Mouse (Mus musculus) erythroid progenitor cell, adult 5-6 weeks (primary cell): Measurements from ENCODE around the gene Eva1a. TPM values are rescaled to one million over a fixed set of nuclear protein-coding genes. Genes with fewer than 3 reads are reported as not detected.

Source experiments
- ATAC-seq: replicated peaks from 2 replicates; pipeline ENCODE4 v1.8.0; 2016; ENCODE audit warnings: moderate number of reproducible peaks, mild to moderate bottlenecking, moderate TSS enrichment, inconsistent platforms; ENCODE audit not compliant: poor library complexity, low FRiP score, severe bottlenecking
- total RNA-seq, 2 experiments: library from RNA; stranded (forward) in 1 of 2; stranded (reverse) in 1 of 2; fragments of 150-400 nt in 1 of 2; fragments of 186-747, 209-891 nt in 1 of 2; gene quantifications; 2 replicates each; pipeline versions ENCODE4 v1.2.3 to v1.2.4; 2015 to 2017; ENCODE audit warnings: low replicate concordance in 2 of 2

Eva1a gene
- total RNA-seq, 2 experiments from 2014 or later = not detected

GRCm38 (mm10) chr6:82059896-82060295, 19.1 kb downstream of the Eva1a start:
- no peak for ATAC-seq

DNA sequence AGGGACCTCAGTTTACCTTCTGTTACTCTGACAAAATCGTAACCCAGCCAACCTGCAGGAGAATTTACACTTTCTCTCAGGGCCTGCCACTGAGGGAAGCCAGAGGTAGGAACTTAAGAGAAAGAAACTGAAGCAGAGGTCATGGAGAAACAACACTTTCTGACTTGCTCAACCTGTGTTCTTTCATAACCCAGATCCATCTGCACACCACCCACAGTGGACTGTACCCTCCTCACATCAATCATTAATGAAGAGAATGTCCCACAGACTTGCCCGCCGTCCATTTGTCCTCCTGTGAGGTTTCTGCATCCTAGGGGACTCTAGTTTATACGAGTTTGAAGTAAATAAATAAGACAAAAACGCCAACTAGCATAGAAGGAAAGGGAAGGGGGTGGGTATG, 24.4 kb downstream of the Eva1a start:
- no peak for ATAC-seq

DNA sequence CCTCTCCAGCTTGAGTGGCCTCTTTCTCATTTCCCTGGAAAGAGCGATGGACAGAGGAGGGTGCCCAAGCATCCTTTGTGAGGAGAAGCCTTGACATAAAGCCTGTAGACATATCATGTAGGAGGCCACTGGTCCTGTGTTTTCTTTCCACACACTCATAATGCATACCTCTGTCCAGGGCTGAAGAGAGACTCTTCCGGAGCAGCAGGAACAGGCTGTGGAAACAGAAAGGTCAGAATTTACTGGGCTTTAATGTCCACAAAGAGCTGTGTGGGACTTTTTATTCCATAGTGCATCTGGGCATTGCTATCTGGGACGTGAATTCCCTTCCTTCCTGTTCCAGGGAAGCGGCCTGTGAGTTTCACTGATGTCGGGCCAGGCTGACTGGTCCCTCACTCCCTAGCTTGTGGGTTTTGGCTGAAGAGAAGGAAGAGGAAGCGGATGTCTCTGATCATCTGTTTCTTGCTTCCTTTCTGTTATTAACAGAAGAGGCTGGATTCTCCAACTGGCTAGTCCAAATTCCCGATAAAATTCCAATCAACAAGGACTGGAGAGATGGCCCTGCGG, 25.8 kb downstream of the Eva1a start:
- ATAC-seq = no peak

GRCm38 (mm10) chr6:82070459-82070858, 29.6 kb downstream of the Eva1a start:
- ATAC-seq = no peak

- no peak for ATAC-seq
Observed at GRCm38 (mm10) chr6:82073011-82073410, 32.2 kb downstream of the Eva1a start.

DNA sequence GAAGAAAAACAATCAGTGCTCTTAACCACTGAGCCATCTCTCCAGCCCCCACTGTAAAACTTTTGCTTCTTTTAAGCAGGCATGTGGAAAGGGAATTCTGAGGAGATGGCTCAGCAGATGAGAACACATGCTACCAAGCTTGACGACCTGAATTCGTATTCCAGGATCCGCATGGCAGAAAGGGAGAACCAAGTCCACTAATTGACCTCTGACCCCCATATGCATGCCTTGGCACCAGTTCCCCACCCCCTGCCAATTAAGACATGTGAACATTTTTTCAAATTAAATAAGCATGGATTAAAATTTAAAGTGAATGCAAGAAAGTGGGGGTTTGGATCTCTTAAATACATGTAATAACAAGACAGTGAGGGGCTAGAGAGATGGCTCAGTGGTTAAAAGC, 32.7 kb downstream of the Eva1a start:
- no peak for ATAC-seq

DNA sequence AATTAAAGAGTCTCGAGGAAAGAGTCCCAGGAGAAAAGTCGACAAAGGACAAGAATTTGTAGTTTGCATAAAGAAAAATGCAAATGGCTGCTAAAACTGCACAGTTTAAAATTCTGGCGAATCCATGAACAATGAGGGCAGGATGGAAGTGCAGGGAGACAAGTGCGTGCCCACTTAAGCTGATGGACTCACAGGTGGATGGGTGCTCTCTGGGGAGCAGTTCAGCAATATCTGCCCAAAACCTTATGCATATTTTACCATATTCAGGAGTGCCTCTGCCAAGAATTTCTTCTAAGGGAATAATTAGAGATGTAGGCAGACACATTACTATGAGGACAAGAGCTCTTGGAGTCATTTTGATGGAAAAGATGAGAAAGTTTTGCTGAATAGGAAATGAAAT, 35.5 kb downstream of the Eva1a start:
- no peak for ATAC-seq

GRCm38 (mm10) chr6:82078875-82079274, 38.0 kb downstream of the Eva1a start:
- ATAC-seq = no peak

GRCm38 (mm10) chr6:82083655-82084054, 42.8 kb downstream of the Eva1a start:
- ATAC-seq = no peak

GRCm38 (mm10) chr6:82084235-82084634, 43.4 kb downstream of the Eva1a start:
- no peak for ATAC-seq

GRCm38 (mm10) chr6:82085313-82085908, 44.6 kb downstream of the Eva1a start:
- ATAC-seq = no peak

GRCm38 (mm10) chr6:82088133-82088532, 47.3 kb downstream of the Eva1a start:
- no peak for ATAC-seq

DNA sequence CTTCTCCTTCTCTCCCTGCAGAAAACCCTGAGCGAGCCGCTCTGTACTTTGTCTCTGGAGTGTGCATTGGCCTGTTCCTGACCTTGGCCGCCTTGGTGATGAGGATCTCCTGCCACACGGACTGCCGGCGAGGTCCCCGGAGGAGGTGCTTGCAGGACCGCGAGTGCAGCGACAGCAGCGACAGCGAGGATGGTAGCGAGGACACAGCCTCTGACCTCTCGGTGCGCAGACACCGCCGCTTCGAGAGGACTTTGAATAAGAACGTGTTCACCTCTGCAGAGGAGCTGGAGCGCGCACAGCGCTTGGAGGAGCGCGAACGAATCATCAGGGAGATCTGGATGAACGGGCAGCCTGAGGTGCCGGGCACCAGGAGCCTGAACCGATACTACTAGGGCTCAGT, 50.9 kb downstream of the Eva1a start:
- ATAC-seq = no peak

DNA sequence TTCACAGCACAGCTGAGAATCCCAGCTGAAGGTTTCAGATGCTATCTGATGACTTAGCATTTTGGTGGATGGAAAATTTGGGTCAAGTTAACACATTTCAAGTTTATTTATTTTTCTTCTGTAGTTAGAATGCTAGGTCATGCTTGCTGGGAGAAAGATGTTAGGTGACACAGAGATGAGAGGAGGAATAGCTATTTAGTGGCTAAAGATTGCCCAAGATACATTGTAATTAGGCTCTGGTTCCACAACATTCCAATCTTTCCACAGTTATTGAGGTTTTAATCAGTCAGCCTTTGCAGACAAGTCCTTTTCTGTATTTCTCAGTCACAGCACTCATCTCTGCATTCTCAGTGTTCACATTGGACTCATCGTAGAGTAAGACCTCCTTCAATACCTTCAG, 56.9 kb downstream of the Eva1a start:
- no peak for ATAC-seq

DNA sequence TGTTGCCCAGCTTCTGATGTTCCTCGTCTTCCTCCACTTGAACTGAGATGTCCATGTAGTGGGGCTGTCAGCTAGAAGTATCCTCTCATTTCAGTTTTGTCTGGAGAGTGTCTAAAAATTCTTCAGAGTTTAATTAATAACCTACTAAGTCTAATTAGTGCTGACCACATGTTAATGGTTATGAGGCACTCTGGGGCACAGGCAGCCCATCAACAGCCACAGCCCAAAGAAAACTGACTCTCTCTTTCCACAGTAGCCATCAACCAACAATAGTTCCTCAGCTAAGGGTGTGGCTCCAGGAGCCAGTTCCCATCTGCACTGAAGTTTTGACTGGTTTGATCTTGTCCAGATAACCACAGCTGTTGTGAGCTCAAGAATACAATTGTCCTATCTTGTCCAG, 57.6 kb downstream of the Eva1a start:
- ATAC-seq = no peak

DNA sequence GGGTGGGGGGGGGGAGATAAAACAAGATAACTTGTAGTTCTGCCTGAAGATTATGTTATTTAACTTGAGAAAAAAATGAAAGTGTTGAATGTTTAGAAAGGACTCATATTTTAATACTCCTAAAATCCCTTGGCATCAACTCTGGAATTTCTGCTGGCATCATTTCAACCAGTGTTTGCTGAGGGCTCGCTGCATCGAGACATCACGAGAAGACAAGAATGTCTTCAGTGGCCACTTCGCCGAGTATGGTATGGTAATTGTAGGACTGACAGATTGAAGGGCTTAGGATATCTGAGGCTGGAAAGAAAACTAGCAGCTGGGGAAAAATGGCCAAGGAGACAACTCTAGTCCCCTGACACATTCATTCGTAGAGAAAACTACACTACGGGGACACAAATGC, 69.6 kb downstream of the Eva1a start:
- no peak for ATAC-seq

DNA sequence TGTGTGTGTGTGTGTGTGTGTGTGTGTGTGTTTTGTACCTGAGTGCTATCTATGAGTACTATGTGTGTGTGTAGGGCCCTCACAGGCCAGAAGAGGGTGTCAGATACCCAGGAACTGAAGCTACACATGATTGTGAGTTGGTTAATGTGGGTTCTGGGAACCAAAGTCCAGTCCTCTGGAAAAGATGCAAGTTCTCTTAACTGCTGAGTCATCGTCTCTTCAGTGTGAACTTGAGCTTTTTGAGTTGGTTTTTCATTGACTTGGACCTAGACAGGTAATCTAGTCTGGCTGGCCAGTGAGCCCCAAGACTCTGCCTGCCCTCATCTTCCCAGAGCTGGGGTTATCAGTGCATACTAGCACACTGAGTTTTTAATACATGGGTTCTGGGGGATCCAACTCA, 70.3 kb downstream of the Eva1a start:
- no peak for ATAC-seq

GRCm38 (mm10) chr6:82111540-82111939, 70.7 kb downstream of the Eva1a start:
- no peak for ATAC-seq

DNA sequence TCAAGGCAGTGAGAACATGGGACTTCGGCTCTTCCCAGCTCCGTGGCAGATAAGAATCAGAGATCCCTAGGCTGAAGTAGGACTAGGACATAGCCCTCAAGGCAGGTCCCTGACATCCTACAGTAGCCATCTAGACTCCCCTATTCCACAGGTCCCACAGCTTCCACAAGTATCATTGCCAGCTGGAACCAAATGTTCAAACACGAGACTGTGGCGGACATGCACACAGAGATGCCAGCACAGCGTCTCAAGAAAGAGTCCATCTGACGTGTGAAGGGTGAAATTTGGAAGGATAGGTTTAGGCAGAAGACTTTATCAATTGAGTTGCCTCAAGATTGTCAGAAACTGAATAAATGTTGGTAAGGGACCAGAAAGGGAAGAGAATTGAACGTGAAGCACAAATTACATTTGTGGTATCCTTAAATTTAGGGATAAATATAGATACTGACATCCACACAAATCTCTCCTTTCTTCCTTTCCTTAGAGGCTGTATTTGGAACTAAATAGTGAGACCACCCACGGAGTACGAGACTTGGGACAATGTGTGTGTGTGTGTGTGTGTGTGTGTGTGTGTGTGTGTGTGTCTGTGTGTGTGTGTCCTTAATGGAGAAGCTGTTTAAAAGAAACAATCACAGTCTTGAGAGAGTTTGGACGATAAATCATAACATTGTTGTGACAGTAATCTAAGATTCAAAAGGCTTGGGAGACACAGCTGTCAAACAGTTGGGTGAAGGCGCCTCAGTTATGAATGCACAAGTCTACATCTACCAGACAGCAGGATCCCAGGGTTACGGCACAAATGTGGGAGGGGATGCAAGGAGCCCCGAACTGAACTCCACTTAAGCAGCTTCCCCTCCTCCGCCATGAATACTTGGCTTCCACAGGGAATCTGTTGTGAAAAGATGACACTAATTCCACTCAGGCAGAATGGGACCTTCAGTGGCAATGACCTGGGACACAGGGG, 71.6 kb downstream of the Eva1a start:
- no peak for ATAC-seq

GRCm38 (mm10) chr6:82115335-82115965, 74.6 kb downstream of the Eva1a start:
- no peak for ATAC-seq

DNA sequence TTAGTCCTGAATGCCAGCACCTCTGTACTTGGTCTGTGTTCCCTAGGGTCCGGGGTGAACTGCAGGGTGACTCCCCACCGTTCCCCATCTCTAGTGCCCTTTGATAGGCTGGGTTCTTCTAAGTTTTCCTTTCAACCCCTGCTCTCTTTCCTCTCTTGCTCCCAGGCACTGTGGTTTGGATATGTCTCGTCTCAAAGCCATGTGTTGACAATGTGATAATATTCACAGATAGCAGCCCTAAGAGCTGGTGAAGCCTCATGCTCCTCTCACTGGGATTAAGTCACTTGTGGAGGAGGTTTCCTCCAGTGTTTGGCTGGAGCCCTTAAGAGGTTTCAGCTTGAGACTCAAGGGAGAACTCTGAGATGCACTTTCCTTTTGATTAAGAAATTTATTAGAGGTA, 75.3 kb downstream of the Eva1a start:
- ATAC-seq = no peak
